Comparison of ENCODE assay signal across 8 mouse cellular contexts in the genomic region with DNA sequence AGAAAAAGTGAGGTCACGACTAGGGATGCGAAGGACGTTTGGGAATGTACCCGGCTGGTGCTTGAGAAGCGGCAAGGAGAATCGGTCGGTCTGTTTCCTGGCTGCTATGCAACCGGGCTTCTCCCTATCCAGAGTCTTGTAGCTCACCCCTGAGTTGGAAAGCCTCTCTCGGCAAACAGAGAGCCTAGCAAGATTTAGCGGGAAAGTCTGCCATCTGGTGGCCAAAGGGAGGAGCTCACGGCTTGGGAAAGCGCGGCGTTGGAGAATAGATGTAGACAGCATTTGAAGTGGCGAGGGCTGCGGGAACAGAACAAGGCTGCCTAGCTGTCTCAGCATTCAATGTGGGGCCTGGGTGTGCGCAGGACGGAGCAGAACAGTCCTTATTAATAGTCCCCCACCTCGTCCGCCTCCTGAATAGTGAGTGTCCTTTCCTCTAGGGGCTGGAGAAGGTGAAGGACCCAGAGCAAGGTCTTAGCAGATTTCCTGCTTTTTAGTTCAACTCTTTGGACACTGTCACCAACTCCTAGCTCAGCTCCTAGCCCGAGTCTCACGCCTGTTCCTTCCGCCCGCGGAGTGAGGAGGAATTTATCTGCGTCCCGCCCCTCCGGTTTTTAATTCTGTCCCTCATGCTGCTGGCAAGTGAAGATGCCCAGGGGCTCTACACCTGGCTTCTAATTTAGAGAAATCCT. TPM values are rescaled to one million over a fixed set of nuclear protein-coding genes. Genes with fewer than 3 reads are reported as not detected.
DNase-seq lines count a peak whose midpoint lies in the region; ATAC-seq lines count a peak whose summit lies in the region.

No protein-coding gene starts in this region.

- WGBS in hindbrain, embryonic 14.5 days = 4% methylated on average over 28 of the region's 28 CpGs

- H3K27me3 ChIP-seq in hindbrain, embryonic 14.5 days (ENCODE audit: control insufficient read depth, insufficient read depth, low read length) = no peaks in the 10 kb centered on the region

- H3K36me3 ChIP-seq in hindbrain, embryonic 14.5 days (replicated peaks; ENCODE audit: control insufficient read depth, insufficient read depth) = 0 out of 2 replicates have a peak, but pooled peaks cover 9% of the 10 kb centered on the region

- peak; percentile 87 for ATAC-seq in hindbrain, embryonic 14.5 days (ENCODE audit: low FRiP score)

- peaks cover 20% of the 10 kb centered on the region for H3K4me1 ChIP-seq in hindbrain, embryonic 14.5 days (replicated peaks; ENCODE audit: control insufficient read depth, insufficient read depth, low read length)

- no peak overlapping the region for H3K27ac ChIP-seq in hindbrain, embryonic 14.5 days

- H3K4me3 ChIP-seq in hindbrain, embryonic 14.5 days (replicated peaks; ENCODE audit: low read length) = 0 out of 2 replicates have a peak overlapping the region, but pooled peaks have one; percentile 7

- H3K9me3 ChIP-seq in hindbrain, embryonic 14.5 days (ENCODE audit: control insufficient read depth, low read length) = no peaks in the 10 kb centered on the region

- H3K9ac ChIP-seq in hindbrain, embryonic 14.5 days = no peak overlapping the region

- peak overlapping the region; percentile 45 for H3K4me2 ChIP-seq in hindbrain, embryonic 14.5 days (replicated peaks)

- DNase-seq in R1 (ENCODE audit: low read depth, low spot score) = peak; percentile 94
- peak; percentile 84 for DNase-seq in cerebellum, adult 9-11 months
- DNase-seq in frontal cortex, postnatal 25 days (ENCODE audit: low spot score in 2 of 2) = peak; percentile 92 to 93
- DNase-seq in hindbrain, embryonic 14.5 days (ENCODE audit: low spot score) = peak; percentile 99
- DNase-seq in layer of hippocampus, postnatal 25 days (ENCODE audit: extremely low spot score in 1 of 2, low spot score in 1 of 2) = peak; percentile 83 to 95
- peak; percentile 89 for DNase-seq in lung, postnatal 14 days
- peak; percentile 92 for DNase-seq in retina, postnatal 7 days (ENCODE audit: low read depth, low spot score)
- DNase-seq in urinary bladder, postnatal 14 days (ENCODE audit: low spot score) = peak; percentile 89

RNA-seq across cellular contexts. Expression of a gene that starts 21.1 kb away (rescaled TPM):
- polyA plus RNA-seq in hindbrain, embryonic 14.5 days (2014; fragmentation: Nextera tagmentation; extraction: Ambion mirVana) = 9.3 and 10.1 TPM in 2 replicates
- total RNA-seq in layer of hippocampus, postnatal 25 days (2021) = 100 to 1,000 TPM; 101 to 122 TPM
